ENCODE assay signal across 9 mouse cellular contexts in genomic region chr4:82497671-82498631, GRCm38 (mm10).
DNase-seq lines count a peak whose midpoint lies in the region; ATAC-seq and TF ChIP-seq lines count a peak whose summit lies in the region.
"Had no signal": no experiment of that assay in that cellular context is flagged by ENCODE, and none has a peak within 500 bp of the region (broad histone marks: within the 10 kb centered on the region; RNA-seq: fewer than 3 reads in every experiment).

No protein-coding gene starts in this region.

- H3K27ac ChIP-seq in hindbrain, embryonic 14.5 days = peak overlapping the region; percentile 86
- H3K27ac ChIP-seq in hindbrain, embryonic 12.5 days = no peak overlapping the region
- peak overlapping the region; percentile 33 to 51 for H3K27ac ChIP-seq in heart, embryonic 14.5 days (replicated peaks in 1 of 2; ENCODE audit: control insufficient read depth in 1 of 2, insufficient read depth in 1 of 2, low read depth in 2 of 2, low read length in 2 of 2)
- H3K27ac ChIP-seq in liver, postnatal 0 days (ENCODE audit: low read depth) = no peak overlapping the region; the same call in 1 of the 2 replicates

- H3K4me1 ChIP-seq in hindbrain, embryonic 14.5 days (replicated peaks; ENCODE audit: control insufficient read depth, insufficient read depth, low read length) = peaks cover 6% of the 10 kb centered on the region; the same call in 1 of the 2 replicates
- peaks cover 25% of the 10 kb centered on the region for H3K4me1 ChIP-seq in hindbrain, embryonic 12.5 days
- H3K4me1 ChIP-seq in heart, embryonic 14.5 days (ENCODE audit: control insufficient read depth in 2 of 2, insufficient read depth in 2 of 2, low read length in 2 of 2) = peaks cover 24 to 63% of the 10 kb centered on the region in 2 experiments
- peaks cover 8% of the 10 kb centered on the region; the same call in 1 of the 2 replicates for H3K4me1 ChIP-seq in liver, postnatal 0 days (ENCODE audit: insufficient read depth)

- TF ChIP-seq CTCF in liver, postnatal 0 days (IDR thresholded peaks at IDR 0.05; ENCODE audit: low read depth) = no peak

- H3K27me3 ChIP-seq in hindbrain, embryonic 14.5 days (ENCODE audit: control insufficient read depth, insufficient read depth, low read length) = 0 out of 2 replicates have a peak, but pooled peaks cover 5% of the 10 kb centered on the region
- no peaks in the 10 kb centered on the region for H3K27me3 ChIP-seq in hindbrain, embryonic 12.5 days
- no peaks in the 10 kb centered on the region for H3K27me3 ChIP-seq in heart, embryonic 14.5 days (ENCODE audit: control insufficient read depth, insufficient read depth, low read length)
- H3K27me3 ChIP-seq in liver, postnatal 0 days (ENCODE audit: insufficient read depth, low read length) = 0 out of 2 replicates have a peak, but pooled peaks cover 4% of the 10 kb centered on the region

- WGBS in hindbrain, embryonic 14.5 days = 72% methylated on average over 26 of the region's 26 CpGs
- 91% methylated on average over 26 of the region's 26 CpGs for WGBS in hindbrain, embryonic 12.5 days
- 56% methylated on average over 26 of the region's 26 CpGs for WGBS in heart, embryonic 14.5 days
- WGBS in liver, postnatal 0 days (ENCODE audit: insufficient replicate concordance) = 78% methylated on average over 26 of the region's 26 CpGs

- H3K4me2 ChIP-seq in hindbrain, embryonic 14.5 days (replicated peaks) = peak overlapping the region; percentile 82
- H3K4me2 ChIP-seq in hindbrain, embryonic 12.5 days (replicated peaks) = no peak overlapping the region
- H3K4me2 ChIP-seq in heart, embryonic 14.5 days (ENCODE audit: low read length) = peak overlapping the region; percentile 97
- no peak overlapping the region for H3K4me2 ChIP-seq in liver, postnatal 0 days (ENCODE audit: low read depth, low read length)

- ATAC-seq in hindbrain, embryonic 14.5 days (ENCODE audit: low FRiP score) = peak; percentile 10; the same call in 1 of the 2 replicates
- no peak; the same call in 1 of the 2 replicates for ATAC-seq in hindbrain, embryonic 12.5 days (ENCODE audit: low FRiP score)
- 0 out of 2 replicates have a peak, but pooled peaks have one; percentile 26 for ATAC-seq in heart, embryonic 14.5 days (ENCODE audit: insufficient number of reproducible peaks, insufficient read depth, low FRiP score, low read depth)
- no peak for ATAC-seq in liver, postnatal 0 days

- H3K36me3 ChIP-seq in hindbrain, embryonic 14.5 days (replicated peaks; ENCODE audit: control insufficient read depth, insufficient read depth) = peaks cover 13% of the 10 kb centered on the region; the same call in 1 of the 2 replicates
- peaks cover 20% of the 10 kb centered on the region for H3K36me3 ChIP-seq in hindbrain, embryonic 12.5 days
- peaks cover 36% of the 10 kb centered on the region for H3K36me3 ChIP-seq in heart, embryonic 14.5 days (ENCODE audit: control insufficient read depth, insufficient read depth, low read length)
- H3K36me3 ChIP-seq in liver, postnatal 0 days (replicated peaks; ENCODE audit: insufficient read depth, low read length) = no peaks in the 10 kb centered on the region; the same call in 1 of the 2 replicates

- H3K4me3 ChIP-seq in hindbrain, embryonic 14.5 days (replicated peaks; ENCODE audit: low read length) = peak overlapping the region; percentile 71
- no peak overlapping the region for H3K4me3 ChIP-seq in hindbrain, embryonic 12.5 days
- H3K4me3 ChIP-seq in heart, embryonic 14.5 days (ENCODE audit: control insufficient read depth in 1 of 2, insufficient read depth in 1 of 2, low read depth in 1 of 2, low read length in 2 of 2) = no peak overlapping the region
- H3K4me3 ChIP-seq in liver, postnatal 0 days (ENCODE audit: low read depth, low read length) = no peak overlapping the region

- peak overlapping the region; percentile 97 for H3K9ac ChIP-seq in hindbrain, embryonic 14.5 days
- no peak overlapping the region for H3K9ac ChIP-seq in hindbrain, embryonic 12.5 days
- H3K9ac ChIP-seq in heart, embryonic 14.5 days (ENCODE audit: low read length) = peak overlapping the region; percentile 100
- H3K9ac ChIP-seq in liver, postnatal 0 days (replicated peaks) = no peak overlapping the region

- no peaks in the 10 kb centered on the region for H3K9me3 ChIP-seq in hindbrain, embryonic 14.5 days (ENCODE audit: control insufficient read depth, low read length)
- H3K9me3 ChIP-seq in hindbrain, embryonic 12.5 days (replicated peaks) = no peaks in the 10 kb centered on the region
- H3K9me3 ChIP-seq in heart, embryonic 14.5 days (ENCODE audit: control insufficient read depth, low read length) = no peaks in the 10 kb centered on the region
- H3K9me3 ChIP-seq in liver, postnatal 0 days (ENCODE audit: low read length) = no peaks in the 10 kb centered on the region

- no peak for DNase-seq in hindbrain, embryonic 14.5 days (ENCODE audit: low spot score)
- DNase-seq in right cerebral cortex, postnatal 25 days = peak; percentile 66
- no peak for DNase-seq in right cerebral cortex, postnatal 36 days (ENCODE audit: low spot score in 2 of 2)
- DNase-seq in thymus, adult 18-20 months = no peak
- no peak for DNase-seq in liver, postnatal 0 days
- DNase-seq in ovary, postnatal 36 days (ENCODE audit: low spot score) = no peak
- DNase-seq: thymus, postnatal 25 days had no signal

- no peak for TF ChIP-seq EP300 in liver, postnatal 0 days (IDR thresholded peaks at IDR 0.05; ENCODE audit: low read depth)

Comparison
In these comparisons a context has a peak if more than half of its experiments do, and no peak if none do; other contexts are left out.
1. ATAC-seq: peak in hindbrain, embryonic 14.5 days (single experiment) and heart, embryonic 14.5 days (single experiment); none in hindbrain, embryonic 12.5 days (single experiment) and liver, postnatal 0 days (single experiment).
2. H3K27ac ChIP-seq: peak in hindbrain, embryonic 14.5 days (single experiment) and heart, embryonic 14.5 days (2 of 2); none in hindbrain, embryonic 12.5 days (single experiment) and liver, postnatal 0 days (single experiment).
3. H3K4me2 ChIP-seq: peak in hindbrain, embryonic 14.5 days (single experiment) and heart, embryonic 14.5 days (single experiment); none in hindbrain, embryonic 12.5 days (single experiment) and liver, postnatal 0 days (single experiment).
4. H3K9ac ChIP-seq: peak in hindbrain, embryonic 14.5 days (single experiment) and heart, embryonic 14.5 days (single experiment); none in hindbrain, embryonic 12.5 days (single experiment) and liver, postnatal 0 days (single experiment).